Mouse (Mus musculus) kidney, embryonic 14.5 days (tissue): ENCODE measurements around the gene Mcl1. TPM values are rescaled to one million over a fixed set of nuclear protein-coding genes. Genes with fewer than 3 reads are reported as not detected.
A peak's percentile ranks its signal among the peaks of the same experiment; 100 is the strongest.

Experiments
- ATAC-seq: fragments of 200-750 bp; cut with Nextera tagmentation; 2 replicates; pipeline ENCODE4 v1.8.0; 2017; ENCODE audit warnings: moderate number of reproducible peaks, mild to moderate bottlenecking, moderate TSS enrichment, moderate library complexity; ENCODE audit not compliant: low FRiP score, low TSS enrichment
- H3K27ac ChIP-seq: fragments of 300-500 bp; sonication (generic); 2 replicates; pipeline ENCODE4 v1.5.1; 2014; ENCODE audit warnings: low read depth, mild to moderate bottlenecking, low read length, moderate library complexity, mixed read lengths
- H3K27me3 ChIP-seq: fragments of 300-500 bp; sonication (generic); 2 replicates; pipeline ENCODE4 v1.6.1; 2014; ENCODE audit warnings: mild to moderate bottlenecking, low read length; ENCODE audit not compliant: control insufficient read depth, insufficient read depth
- H3K36me3 ChIP-seq: fragments of 300-500 bp; sonication (generic); 2 replicates; pipeline ENCODE4 v1.6.1; 2014; ENCODE audit warnings: low read length, mixed read lengths; ENCODE audit not compliant: control insufficient read depth, insufficient read depth
- H3K4me1 ChIP-seq: fragments of 300-500 bp; sonication (generic); 2 replicates; pipeline ENCODE4 v1.6.1; 2014; ENCODE audit warnings: low read length, mixed read lengths; ENCODE audit not compliant: control insufficient read depth, insufficient read depth
- H3K4me2 ChIP-seq: fragments of 300-500 bp; sonication (generic); replicated peaks from 2 replicates; pipeline ENCODE4 v1.6.1; 2014; ENCODE audit warnings: low read depth, mild to moderate bottlenecking, low read length
- H3K4me3 ChIP-seq: fragments of 300-500 bp; sonication (generic); 2 replicates; pipeline ENCODE4 v1.5.1; 2014; ENCODE audit warnings: mild to moderate bottlenecking, low read length
- H3K9ac ChIP-seq: fragments of 300-500 bp; sonication (generic); 2 replicates; pipeline ENCODE4 v1.6.1; 2014; ENCODE audit warnings: low read depth, mild to moderate bottlenecking, low read length, moderate library complexity
- H3K9me3 ChIP-seq: fragments of 300-500 bp; sonication (generic); 2 replicates; pipeline ENCODE4 v1.6.1; 2016; ENCODE audit warnings: low read length; ENCODE audit not compliant: control insufficient read depth
- WGBS: fragments of 180-500 bp; shearing (Covaris S2); extraction: QIAGEN DNeasy Blood & Tissue Kit; methylation state at CpG from one replicate; pipeline ENCODE4 v1.1.7; 2014; 5-methylcytosine and 5-hydroxymethylcytosine counted together
- polyA plus RNA-seq: library from polyadenylated mRNA; unstranded; fragments of >200 nt; fragmentation: Nextera tagmentation; extraction: Ambion mirVana; gene quantifications from 2 replicates; pipeline ENCODE4 v1.2.1, GENCODE M21; 2014

The Mcl1 gene
- polyA plus RNA-seq, 1 experiment from 2014 or later, result 76.1 TPM

DNA sequence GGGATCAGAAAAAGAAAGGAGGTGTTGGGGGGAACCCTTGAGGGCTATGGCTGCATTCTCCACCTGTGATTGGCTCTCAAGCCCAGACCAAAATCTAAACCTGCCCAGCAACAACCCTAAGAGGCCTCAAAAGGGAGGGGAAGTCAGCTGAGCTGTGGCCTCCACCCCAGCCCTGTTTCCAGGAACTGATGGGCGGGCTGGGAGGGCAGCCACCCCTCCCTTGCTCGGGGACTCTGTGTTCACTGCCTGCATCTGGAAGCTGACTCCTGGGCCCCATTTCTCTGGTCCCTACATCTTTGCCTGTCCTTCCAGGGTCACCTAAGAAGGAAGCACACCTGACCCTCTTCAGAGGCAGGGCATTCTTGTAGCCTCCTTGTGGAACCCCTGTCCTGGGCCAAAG is 15.6 kb downstream of the Mcl1 start:
- ATAC-seq, result peak; percentile 74
- Histone ChIP-seq H3K36me3 (peaks cover 8% of the 10 kb centered on the region; the same call in 1 of the 2 replicates), H3K9me3 (no peaks in the 10 kb centered on the region), H3K27ac (peak overlapping the region; percentile 93), H3K4me3 (no peak overlapping the region), H3K27me3 (no peaks in the 10 kb centered on the region), H3K9ac (no peak overlapping the region), H3K4me2 (0 out of 2 replicates have a peak overlapping the region, but pooled peaks have one; percentile 6), H3K4me1 (peaks cover 44% of the 10 kb centered on the region)
- WGBS, result 6% methylated on average over 2 of the region's 2 CpGs

DNA sequence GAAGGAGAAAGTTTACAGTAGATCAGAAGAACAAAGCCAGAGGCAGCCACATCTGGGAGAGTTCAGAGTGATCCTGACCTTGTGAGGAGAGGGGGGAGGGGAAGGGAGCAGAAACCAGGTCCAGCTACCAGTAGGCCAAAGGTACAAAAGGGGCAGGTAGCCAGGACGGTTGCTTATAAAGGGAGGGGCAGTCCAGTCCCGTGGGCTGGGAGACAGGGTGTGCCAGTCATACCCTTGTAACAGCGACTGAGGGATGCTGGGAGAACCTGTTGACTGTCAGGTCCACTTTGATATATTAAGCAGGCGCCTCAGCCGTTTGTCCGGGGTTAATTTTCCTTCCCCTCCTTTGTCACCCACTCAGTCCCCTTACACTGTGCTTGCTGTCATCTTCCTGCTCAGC is 16.2 kb downstream of the Mcl1 start:
- Histone ChIP-seq H3K4me1 (peaks cover 44% of the 10 kb centered on the region), H3K4me2 (peak overlapping the region; percentile 17; the same call in 1 of the 2 replicates), H3K27me3 (no peaks in the 10 kb centered on the region), H3K9me3 (no peaks in the 10 kb centered on the region), H3K27ac (peak overlapping the region; percentile 93), H3K4me3 (no peak overlapping the region), H3K36me3 (peaks cover 4% of the 10 kb centered on the region; the same call in 1 of the 2 replicates), H3K9ac (no peak overlapping the region)
- 5% methylated on average over 6 of the region's 6 CpGs for WGBS
- ATAC-seq, result peak; percentile 2; the same call in 1 of the 2 replicates

DNA sequence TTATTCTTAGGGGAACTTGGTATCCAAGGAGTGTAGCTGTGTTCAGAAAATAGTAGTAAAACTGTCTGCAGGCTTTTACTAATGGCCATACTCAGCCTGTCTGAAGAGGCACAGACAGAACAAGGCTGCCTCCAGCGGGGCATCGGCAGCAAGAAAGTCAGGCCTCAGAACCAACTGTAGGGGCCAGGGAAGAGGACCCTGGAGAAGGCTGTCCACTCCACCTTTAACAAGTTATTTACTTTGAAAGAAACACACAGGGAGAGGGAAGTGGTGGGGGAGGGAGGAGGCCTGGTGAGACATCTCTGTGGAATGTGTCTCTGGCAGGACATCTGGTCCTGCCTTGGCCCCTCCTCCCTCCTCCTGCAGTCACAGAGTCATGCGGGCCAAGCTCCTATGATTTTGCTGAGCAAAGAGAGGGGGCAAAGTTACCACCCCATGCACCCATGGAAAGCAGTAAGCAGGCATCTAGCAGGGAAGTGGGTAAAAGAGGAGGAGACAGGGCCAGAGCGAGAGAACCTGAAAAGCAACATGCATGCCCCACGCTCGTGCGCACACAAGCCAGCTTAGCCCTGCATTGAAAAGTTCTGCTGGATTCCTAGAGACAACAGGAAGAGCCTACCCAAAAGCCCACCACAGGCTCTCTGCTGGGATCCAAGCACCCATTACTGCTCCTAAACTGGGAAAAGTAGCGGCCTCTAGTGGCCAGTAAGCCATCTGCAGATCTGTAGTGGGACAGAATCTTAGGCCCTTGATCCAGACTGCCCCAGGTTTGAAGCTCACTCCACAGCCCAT is 16.9 kb downstream of the Mcl1 start:
- 16% methylated on average over 8 of the region's 8 CpGs for WGBS
- peak overlapping the region; percentile 93 for H3K27ac ChIP-seq
- H3K9me3 ChIP-seq, result no peaks in the 10 kb centered on the region
- peak; percentile 38 for ATAC-seq
- H3K4me1 ChIP-seq, result peaks cover 44% of the 10 kb centered on the region
- peak overlapping the region; percentile 17 for H3K4me2 ChIP-seq
- no peaks in the 10 kb centered on the region for H3K27me3 ChIP-seq
- peak overlapping the region; percentile 31 for H3K9ac ChIP-seq
- peaks cover 4% of the 10 kb centered on the region; the same call in 1 of the 2 replicates for H3K36me3 ChIP-seq
- H3K4me3 ChIP-seq, result no peak overlapping the region

DNA sequence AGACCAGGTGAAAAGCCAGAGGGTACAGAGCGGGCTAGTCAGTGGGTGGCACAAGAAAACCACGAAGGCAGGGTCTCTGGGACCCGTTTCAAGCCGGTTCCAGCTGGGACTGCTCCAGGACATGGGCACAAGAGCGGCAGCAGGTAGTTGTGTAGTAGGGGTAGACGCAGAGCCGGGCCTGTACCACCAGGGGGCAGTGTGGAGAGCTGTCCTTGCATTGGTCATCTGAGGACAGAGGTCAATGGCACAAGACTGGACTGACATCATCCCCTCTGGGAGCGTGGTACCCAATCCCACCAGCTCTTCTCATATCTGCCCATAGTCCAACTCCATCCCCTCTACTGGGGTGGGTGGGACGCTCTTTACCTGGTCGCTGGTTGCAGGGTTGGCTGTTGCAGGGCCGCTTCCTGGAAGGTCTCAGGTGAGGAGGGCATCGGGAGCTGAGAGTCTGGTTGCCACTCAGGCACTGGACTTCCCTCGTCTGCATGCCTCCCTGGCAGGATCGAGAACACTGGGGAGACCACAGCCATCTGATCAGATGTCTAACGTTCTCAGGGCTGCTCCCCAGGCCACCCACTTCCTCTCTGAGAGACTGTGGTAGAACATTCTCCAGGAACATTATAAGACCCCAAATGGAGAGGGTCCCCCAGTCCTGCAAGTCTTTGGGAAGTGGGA is 18.3 kb downstream of the Mcl1 start:
- H3K27me3 ChIP-seq, result no peaks in the 10 kb centered on the region
- WGBS, result 66% methylated on average over 15 of the region's 15 CpGs
- no peak overlapping the region for H3K4me2 ChIP-seq
- no peak for ATAC-seq
- H3K9ac ChIP-seq, result no peak overlapping the region
- H3K4me1 ChIP-seq, result peaks cover 49% of the 10 kb centered on the region
- H3K36me3 ChIP-seq, result peaks cover 4% of the 10 kb centered on the region; the same call in 1 of the 2 replicates
- H3K27ac ChIP-seq, result no peak overlapping the region
- no peaks in the 10 kb centered on the region for H3K9me3 ChIP-seq
- no peak overlapping the region for H3K4me3 ChIP-seq

DNA sequence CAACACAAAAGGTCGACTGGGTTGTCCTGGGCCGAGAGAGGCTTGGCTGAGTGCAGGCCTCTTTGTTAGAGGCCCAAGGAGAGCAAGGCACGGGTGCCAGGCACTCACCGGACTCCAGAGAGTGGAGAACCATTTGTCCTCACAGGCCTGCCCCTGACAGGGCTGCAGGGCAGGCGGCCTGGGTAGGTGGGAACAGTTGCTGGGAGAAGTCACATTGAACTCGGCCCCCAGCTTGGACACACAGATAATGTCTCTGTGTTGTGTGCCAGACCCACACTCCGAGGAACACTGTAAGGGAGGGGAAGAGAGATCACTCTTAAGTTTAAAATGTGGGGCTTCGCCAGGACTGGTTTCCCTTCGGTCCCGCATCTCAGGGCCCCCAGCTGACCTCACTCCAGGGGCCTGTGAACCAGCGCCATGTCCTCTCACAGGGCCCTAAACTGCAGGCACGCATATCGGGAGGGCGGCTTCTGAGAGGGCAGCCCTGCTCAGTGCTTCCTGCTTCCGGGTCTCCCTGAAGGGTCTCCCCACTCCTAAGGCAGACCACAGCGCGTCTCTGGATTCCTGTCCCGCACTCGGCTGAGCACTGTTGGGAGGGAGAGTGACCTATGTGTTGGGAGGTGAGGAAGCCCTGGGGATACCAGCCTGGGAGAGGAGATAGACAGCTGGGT is 19.0 kb downstream of the Mcl1 start:
- peaks cover 43% of the 10 kb centered on the region for H3K4me1 ChIP-seq
- H3K27me3 ChIP-seq, result no peaks in the 10 kb centered on the region
- no peak overlapping the region for H3K4me2 ChIP-seq
- peaks cover 4% of the 10 kb centered on the region; the same call in 1 of the 2 replicates for H3K36me3 ChIP-seq
- ATAC-seq, result no peak
- no peak overlapping the region for H3K4me3 ChIP-seq
- 80% methylated on average over 19 of the region's 19 CpGs for WGBS
- H3K9me3 ChIP-seq, result no peaks in the 10 kb centered on the region
- H3K9ac ChIP-seq, result no peak overlapping the region
- H3K27ac ChIP-seq, result no peak overlapping the region

DNA sequence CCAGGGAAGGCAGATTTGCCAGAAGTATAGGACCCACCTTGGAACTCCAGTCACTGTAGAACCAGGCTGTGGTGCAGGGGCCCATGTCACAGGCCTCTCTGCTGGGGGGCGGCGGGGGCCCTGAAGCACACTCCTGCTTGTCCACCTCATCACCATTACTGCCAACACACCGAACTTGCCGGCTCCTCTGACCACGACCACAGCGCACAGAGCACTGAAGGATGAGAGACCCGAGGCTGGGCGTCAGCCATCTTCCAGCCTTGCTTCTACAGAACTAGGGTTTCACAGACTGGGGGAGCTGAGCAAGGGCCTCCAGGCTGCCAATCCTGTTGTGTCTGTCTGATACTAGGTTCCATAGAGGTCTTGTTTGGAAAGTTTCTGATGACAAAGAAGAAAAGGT is 21.0 kb downstream of the Mcl1 start:
- WGBS, result 90% methylated on average over 8 of the region's 8 CpGs
- Histone ChIP-seq H3K36me3 (peaks cover 4% of the 10 kb centered on the region; the same call in 1 of the 2 replicates), H3K27ac (no peak overlapping the region), H3K4me3 (no peak overlapping the region), H3K4me1 (peaks cover 26% of the 10 kb centered on the region), H3K4me2 (no peak overlapping the region), H3K9ac (no peak overlapping the region), H3K27me3 (no peaks in the 10 kb centered on the region), H3K9me3 (no peaks in the 10 kb centered on the region)
- no peak for ATAC-seq

DNA sequence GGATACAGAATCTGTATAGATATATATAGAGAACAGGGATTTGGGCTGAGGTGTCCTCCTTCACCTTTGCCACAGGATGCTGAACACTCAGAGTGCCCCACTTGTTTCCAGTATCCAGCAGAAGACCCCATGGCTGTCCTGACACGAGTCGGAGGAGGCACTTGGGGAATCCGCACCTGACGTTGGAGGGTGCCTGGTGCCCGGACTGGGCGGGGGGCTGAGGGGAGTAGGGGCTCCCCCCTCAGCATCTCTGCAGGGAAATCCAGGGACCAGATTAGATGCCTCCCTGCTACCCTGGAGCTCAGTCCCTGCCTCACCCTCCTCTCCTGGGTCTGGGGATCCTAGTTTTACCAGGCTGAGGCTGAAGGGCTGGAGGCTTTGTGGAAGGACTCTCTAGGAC is 22.1 kb downstream of the Mcl1 start:
- H3K27me3 ChIP-seq, result no peaks in the 10 kb centered on the region
- peaks cover 4% of the 10 kb centered on the region; the same call in 1 of the 2 replicates for H3K36me3 ChIP-seq
- H3K9ac ChIP-seq, result no peak overlapping the region
- no peak for ATAC-seq
- H3K4me3 ChIP-seq, result no peak overlapping the region
- peaks cover 22% of the 10 kb centered on the region for H3K4me1 ChIP-seq
- 69% methylated on average over 6 of the region's 6 CpGs for WGBS
- H3K9me3 ChIP-seq, result no peaks in the 10 kb centered on the region
- no peak overlapping the region for H3K4me2 ChIP-seq
- H3K27ac ChIP-seq, result no peak overlapping the region

DNA sequence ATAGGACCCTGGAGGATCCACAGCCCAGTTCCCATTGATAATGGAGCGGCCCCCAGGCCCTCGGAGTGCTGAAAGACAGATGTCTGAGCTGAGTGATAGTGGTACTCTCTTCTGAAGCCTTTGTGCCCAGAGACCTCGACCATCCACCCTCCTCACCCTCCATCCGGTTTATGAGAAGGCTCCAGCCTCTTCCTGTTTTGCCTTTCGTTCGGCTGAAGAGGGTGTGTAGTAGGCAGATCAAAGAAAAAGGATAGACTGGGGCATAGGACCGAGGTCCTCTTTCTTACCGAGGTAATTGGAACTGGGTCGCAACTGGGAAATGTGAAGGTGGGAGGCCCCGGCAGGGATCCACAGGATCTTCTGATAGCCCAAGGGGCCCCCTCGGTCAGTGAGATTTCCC is 22.8 kb downstream of the Mcl1 start:
- Histone ChIP-seq H3K4me3 (no peak overlapping the region), H3K9me3 (no peaks in the 10 kb centered on the region), H3K4me2 (no peak overlapping the region), H3K27me3 (no peaks in the 10 kb centered on the region), H3K27ac (no peak overlapping the region), H3K9ac (no peak overlapping the region), H3K36me3 (peaks cover 4% of the 10 kb centered on the region; the same call in 1 of the 2 replicates), H3K4me1 (peaks cover 24% of the 10 kb centered on the region)
- no peak for ATAC-seq
- WGBS, result 28% methylated on average over 11 of the region's 11 CpGs
